Mouse (Mus musculus): ENCODE measurements around the gene Gm7138.

Gm7138 gene

DNA sequence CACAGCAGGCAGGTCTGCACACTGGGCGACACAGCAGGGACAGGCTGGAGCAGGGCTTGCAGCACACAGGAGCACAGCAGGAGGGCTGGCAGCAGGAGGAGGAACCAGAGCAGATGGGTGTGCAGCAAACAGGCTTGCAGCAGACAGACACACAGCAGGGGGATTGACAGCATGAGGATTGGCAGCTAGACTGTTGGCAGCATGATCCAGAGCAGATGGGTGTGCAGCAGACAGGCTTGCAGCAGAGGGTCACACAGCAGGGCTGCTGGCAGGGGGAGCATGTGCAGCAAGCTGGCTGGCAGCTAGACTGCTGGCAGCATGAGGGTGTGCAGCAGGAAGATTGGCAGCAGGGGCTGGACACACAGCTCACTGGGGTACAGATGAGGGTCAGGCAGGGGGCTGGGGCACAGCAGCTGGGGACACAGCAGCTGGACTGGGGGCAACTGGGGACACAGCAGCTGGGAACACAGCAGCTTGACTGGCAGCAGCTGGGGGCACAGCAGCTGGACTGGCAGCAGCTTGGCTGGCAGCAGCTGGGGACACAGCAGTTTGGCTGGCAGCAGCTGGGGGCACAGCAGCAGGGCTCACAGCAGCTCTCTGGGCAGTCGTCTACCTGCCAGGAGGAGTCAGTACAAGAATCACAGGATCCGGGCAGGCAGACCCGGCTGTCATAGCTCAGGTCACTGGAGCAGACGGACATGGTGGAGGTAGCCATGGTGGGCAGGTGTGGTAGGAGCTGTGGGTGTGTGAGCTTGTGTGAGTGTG is 34.6 kb downstream of the Gm7138 start, which contains the start of gene Gm18596:
Gm18596 (minus strand) TSS at position 715 of the 765 bp plus-strand sequence.
- peak; percentile 13 for DNase-seq

DNA sequence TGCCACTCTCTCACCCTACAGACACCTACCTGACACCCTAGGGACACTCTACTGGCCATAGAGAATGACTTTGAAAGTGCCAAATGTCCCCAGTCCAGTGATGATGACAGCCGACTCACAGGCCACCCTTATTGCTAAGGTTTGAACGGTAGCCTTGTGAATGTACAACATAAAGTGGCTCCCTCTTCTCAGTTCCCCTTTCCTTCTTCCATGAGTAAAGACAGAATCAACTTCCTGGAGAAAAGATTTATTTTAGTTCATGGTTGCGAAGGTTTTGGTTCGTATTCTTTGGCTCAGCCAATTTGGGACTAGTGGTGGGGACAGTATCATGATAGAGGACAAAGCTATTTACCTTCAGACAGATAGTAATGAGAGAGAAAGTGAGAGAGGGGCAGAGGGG is 37.8 kb downstream of the Gm7138 start:
- DNase-seq: no peak

DNA sequence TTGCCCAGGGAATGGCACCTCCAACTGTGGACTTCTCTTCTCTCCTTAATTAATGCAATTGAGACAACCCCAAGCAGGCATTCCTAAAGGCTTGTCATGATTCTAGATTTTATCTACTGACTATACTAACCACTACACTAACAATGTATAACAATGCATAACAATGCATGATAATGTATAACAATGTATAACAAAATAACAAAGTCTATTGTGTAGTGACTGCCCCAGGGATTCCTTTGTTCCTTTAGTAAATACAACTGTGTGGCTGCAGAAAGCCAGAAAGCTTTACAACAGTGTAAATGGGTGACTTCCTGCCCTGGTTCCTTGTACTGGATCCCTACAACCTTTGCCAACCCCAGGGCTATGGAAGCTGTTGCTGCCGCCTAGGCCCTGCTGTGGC is 40.8 kb downstream of the Gm7138 start:
- DNase-seq: no peak

DNA sequence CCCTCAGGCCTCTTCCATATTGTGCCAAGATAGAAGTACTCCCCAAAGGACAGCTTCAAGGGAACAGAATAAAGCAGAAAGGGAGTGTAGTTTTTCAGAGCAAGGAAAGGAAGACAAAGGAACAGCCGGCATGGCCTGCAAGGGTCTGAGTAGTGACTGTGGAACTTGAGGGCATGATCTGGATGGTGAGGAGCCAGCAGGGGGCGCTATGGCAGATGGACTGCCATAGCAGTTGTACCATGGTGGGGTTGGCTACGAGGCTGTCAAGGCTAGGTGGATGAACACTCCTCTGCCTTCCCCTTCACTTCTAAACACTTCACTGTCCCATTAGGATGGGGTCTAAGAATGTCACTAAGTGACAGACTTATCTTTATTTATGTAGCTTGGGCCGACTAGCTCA is 47.5 kb downstream of the Gm7138 start:
- DNase-seq: no peak

DNA sequence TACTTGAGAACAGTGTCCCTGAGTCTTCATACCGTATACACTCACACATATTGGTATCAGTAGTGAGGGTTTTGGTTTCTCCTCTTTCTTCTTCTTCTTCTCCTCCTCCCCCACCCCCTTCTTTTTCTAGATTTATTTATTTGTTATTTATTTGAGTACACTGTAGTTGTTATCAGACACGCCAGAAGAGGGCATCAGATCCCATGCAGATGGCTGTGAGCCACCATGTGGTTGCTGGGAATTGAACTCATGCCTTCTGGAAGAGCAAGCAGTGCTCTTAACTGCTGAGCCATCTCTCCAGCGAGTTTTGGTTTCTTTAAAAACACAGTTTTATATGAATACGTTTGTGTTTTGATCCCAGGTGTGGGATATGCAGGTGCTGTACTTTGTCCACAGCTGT is 48.5 kb downstream of the Gm7138 start:
- no peak for DNase-seq

Measured in cerebellum, adult 9-10 months (tissue).